Mouse (Mus musculus): ENCODE data around the gene Klhl32.
"Not testable (repeated sequence)": the region's sequence is repeated elsewhere in the genome, so short reads cannot be mapped to it uniquely, and the experiment has no call there.

Gene Klhl32

GRCm38 (mm10) chr4:24795180-24795579 is 55.7 kb downstream of the Klhl32 start:
- no peak for DNase-seq (ENCODE audit: low spot score)

DNA sequence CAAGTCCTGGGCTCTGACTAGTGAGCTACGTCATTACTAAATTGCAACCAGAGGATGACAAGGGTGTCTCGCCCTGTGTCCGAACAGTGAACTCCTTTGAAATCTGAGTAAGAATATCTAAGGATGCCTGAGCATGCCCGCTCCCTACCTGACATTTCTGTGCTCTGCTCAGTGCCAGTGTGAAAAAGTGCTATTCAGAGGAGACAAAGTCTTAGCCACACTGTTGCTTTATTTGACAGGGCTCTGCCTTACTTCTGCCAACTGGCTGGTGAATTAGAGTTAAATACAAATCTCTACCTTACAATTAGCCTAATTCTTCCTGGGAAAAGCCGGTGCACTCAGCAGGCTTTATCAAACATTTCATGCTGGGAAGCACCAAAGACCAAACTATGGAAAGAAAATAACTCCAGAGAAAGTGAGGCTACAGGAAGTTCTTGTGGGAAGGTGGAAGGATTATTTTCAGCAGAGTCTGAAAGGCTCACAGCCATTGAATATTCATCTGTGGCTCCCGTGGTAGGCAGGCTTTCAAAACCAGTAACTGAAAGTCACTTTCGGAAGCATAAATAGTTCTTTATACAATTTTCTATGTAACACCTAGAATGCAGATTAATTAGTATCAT is 57.1 kb downstream of the Klhl32 start:
- no peak for DNase-seq (ENCODE audit: low spot score)

GRCm38 (mm10) chr4:24792416-24792981 is 58.4 kb downstream of the Klhl32 start:
- no peak for DNase-seq (ENCODE audit: low spot score)

DNA sequence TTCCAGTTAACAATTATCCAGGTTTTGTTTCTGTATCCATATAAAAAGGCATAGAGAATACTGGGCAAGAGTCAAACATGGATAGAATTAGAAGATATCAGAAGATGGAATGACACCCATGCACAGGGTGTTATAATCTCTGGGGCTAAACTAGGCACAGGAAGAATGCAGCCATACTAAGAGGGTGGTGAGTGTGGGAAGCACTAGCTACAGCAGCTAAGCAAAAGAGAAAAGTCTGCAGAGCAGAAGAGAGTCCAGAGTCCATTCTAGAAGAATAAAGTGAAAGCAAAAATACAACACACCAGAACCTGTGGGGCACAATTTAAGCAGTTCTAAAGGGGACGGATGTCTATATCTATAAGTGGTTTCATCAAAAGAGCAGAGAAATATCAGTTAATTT is 61.6 kb downstream of the Klhl32 start:
- DNase-seq (ENCODE audit: low spot score) = no peak

DNA sequence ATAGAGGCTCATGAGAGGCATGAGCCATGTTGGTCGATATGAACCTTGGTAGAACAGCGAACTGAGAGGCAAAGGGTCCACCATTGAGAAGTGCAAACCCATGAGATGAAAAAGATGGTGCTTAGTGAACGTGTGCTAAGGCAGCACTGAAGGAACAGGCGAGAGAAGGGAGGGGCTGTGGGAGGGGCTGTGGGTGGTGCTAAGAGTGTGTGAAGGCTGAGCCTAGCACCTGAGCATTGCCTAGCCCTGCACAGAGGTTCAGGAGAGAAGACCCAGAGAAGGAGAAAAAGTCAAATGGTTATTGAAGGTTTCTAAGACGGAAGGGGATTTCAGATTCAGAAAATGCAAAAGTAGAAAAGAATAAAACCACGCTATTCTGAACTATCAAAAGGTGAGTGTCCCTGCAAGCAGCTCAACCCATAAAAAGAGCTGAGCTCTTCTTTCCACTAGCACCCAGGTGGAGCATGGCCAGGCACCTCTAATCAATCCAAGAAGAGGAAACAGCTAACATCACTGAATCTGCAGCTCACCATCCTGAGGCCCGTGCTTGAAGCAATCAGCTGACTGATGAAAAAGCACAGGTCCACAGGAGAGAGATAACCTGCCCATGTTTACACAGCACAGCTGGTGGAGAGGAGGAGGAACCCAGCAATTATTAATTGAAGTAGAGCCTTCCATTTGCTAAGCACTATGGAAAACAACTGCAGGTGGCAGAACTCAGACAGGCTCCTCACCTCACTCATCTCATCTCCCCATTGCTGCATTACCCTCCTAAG is 65.0 kb downstream of the Klhl32 start:
- DNase-seq (ENCODE audit: low spot score) = no peak

GRCm38 (mm10) chr4:24765919-24766318 is 85.0 kb downstream of the Klhl32 start:
- no peak for DNase-seq (ENCODE audit: low spot score)

- DNase-seq (ENCODE audit: low spot score) = no peak
These were observed 85.5 kb downstream of the Klhl32 start for GRCm38 (mm10) chr4:24765469-24765868.

- no peak for DNase-seq (ENCODE audit: low spot score)
These were observed 86.4 kb downstream of the Klhl32 start for GRCm38 (mm10) chr4:24764558-24764957.

- DNase-seq (ENCODE audit: low spot score) = no peak
These were observed 87.5 kb downstream of the Klhl32 start for GRCm38 (mm10) chr4:24763451-24763850.

DNA sequence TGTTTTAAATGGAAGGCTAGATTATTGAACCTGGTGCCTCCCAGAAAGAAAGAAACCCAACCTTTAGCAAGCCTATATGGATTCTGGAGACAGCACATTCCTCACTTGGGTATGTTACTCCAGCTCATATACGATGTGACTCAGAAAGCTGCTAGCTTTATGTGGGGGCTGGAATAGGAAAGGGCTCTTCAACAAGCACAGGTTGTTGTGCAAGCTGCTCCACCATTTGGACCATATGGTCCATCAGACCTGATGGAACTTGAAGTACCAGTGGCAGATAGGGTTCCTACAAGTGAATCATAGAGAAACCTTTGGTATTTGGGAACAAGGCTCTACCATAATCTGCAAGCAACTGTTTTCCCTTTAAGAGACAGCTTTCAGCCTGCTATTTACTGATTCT is 92.0 kb downstream of the Klhl32 start:
- DNase-seq (ENCODE audit: low spot score) = no peak

- no peak for DNase-seq (ENCODE audit: low spot score)
These were observed 98.3 kb downstream of the Klhl32 start for GRCm38 (mm10) chr4:24752517-24753208.

GRCm38 (mm10) chr4:24737080-24737479 is 113.8 kb downstream of the Klhl32 start:
- no peak for DNase-seq (ENCODE audit: low spot score)

DNA sequence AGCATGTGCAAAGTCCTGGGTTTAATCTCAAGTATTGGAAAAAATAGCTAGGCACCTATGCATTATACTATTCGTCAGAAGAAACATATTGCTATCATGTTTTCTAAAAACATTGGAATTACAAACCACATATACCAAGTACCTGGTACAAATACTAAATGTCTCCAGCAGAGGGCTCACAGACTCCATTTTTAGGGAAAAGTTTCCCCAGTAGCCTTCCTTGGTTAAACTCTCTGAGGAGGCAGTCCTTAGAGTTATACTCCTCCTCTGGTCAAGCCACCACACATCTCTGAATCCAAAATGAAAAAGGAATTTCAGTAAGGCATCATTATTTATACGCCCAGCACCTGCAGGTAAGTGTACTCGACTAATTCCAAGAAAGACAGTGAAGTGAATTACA is 130.1 kb downstream of the Klhl32 start:
- no peak for DNase-seq (ENCODE audit: low spot score)

DNA sequence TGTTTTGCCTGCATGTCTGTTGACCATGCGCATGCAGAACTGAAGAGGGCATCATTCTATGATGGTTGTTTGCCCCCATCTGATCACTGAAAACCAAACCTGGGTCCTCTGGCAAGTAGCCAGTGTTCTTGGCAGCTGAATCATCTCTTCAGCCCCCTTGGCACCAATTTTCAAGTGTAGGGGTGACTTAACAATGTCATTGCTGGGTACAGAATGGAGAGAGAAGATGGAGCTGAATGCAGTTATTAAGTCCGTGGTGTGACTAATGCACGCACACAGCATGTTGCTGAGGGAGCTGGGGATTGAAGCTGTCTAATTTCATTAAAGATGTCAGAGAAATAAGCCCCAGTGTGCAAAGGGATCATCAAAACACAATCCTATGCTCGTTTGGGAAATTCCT is 135.4 kb downstream of the Klhl32 start:
- no peak for DNase-seq (ENCODE audit: low spot score)

DNA sequence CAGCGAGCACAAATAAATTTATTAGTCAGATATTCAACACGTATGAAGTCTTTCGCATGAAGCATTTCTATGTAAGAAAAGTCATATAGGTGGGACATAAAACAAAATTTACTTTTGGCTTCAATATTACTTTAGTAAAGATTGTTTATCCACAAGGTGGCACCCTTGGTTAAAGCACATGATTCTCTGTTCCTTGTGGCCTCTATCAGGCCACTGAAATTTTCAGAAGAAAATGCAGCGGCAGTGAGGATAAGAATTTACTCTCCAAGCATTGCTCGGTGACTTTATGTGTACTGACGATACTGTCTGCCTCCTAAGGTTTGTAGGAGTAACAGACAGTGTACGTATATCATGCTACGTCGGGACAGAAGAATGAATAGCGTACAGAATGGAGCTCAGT is 136.6 kb downstream of the Klhl32 start:
- DNase-seq (ENCODE audit: low spot score) = no peak

DNA sequence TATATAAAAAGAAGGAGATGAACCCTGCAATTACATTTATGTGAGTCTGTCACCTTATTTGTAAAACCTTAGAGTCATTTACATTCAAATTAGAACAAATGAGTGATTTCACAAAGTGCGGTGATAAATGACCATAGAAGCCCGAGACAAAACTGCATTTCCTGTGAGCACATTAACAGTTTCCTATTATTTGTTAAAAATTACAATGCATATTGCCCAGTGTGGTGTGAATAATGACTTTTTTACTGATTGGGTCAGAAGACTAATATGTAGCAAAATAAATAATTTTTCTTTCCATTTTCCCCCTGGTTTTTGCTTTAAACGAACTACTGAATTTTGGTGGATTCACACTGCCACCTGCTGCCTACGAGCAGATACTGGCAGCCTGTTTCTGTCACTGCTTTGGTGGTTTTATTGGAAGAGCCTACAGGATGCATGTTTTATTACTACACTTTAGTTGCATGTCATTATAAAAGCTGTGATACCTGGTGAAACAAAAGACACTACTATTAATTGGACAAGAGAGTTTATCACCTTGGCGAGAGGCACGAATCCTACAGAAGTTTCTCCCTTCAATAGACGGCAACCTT is 152.3 kb downstream of the Klhl32 start:
- no peak for DNase-seq (ENCODE audit: low spot score)

GRCm38 (mm10) chr4:24680080-24680479 is 170.8 kb downstream of the Klhl32 start:
- DNase-seq (ENCODE audit: low spot score) = no peak

DNA sequence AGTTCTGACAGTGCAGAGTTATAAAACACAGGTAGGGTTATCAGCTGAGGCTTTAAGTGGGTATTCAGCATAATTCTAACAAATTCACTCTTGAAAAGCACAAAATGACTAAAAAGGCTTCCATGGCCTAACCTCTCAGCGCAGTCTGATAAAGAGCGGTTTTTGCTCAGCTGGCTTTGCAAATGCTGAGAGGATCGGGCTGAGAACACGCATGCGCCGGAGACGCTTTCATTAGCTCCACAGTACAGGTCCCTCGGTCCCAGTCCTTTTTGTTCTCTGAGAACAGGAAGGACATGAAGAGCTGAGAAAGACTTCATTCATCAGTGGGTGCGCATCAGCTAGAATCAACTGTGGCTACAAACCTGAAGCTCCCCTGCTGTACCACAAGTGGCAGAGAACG is 180.9 kb downstream of the Klhl32 start:
- no peak for DNase-seq (ENCODE audit: low spot score)

GRCm38 (mm10) chr4:24659218-24659617 is 191.7 kb downstream of the Klhl32 start:
- DNase-seq (ENCODE audit: low spot score) = no peak

DNA sequence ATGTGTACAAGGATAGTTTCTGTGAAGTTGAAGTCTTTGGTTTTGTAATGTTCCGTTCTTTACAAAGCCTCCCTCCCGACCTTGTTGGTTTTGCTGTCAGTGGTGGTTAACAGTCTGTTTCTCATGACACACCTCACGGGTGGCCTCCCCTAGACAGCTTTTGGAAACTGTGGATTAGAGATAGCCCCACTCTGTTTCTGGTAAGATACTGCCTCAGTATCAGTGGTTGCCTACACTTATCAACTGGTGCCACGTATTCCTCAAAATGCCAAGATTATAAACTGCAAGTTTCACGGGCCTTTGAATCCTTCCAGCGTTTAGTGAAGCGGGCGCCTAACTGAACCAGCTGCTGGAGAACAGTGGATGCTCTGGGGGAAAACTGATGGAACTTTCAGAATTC is 206.2 kb downstream of the Klhl32 start:
- DNase-seq (ENCODE audit: low spot score) = not testable (repeated sequence)

- no peak for DNase-seq (ENCODE audit: low spot score)
These were observed 208.6 kb downstream of the Klhl32 start for GRCm38 (mm10) chr4:24642306-24642705.

DNA sequence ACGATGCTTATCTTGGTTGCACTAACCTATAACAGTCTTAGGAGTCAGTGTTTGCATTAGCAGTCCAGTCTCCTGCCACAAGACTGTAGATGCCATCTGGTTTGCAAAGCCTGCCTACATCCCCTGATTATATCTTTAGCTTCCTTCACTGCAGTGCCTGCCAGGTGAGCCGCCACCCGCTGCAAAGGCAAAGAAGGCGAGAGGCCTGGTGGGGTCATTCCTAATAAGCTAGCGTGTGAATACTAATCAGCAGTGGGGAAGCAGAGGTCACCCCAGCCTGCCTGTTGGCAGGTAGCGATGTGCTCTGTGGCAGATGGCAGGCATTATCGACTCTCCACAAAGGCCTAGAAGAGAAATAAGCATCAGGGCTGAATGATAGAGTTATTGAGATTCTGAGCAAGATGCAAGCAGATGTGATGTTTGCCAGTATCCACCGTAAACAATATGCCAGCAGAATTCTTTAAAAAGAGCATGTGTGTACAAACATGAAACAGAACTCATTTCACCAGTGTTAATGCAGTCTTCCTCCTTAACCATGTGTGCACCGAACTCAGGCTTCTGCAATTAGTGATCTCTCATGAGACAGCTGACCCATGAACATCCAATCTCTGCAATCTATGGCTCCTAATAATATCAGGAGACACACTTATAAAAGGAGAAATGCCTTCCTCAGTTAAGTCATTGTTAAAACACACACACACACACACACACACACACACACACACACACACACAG is 219.6 kb downstream of the Klhl32 start:
- no peak for DNase-seq (ENCODE audit: low spot score)
